Mouse (Mus musculus): ENCODE results near the gene Pan2. TPM values are rescaled to one million over a fixed set of nuclear protein-coding genes. Genes with fewer than 3 reads are reported as not detected.
"Not testable (repeated sequence)": the region's sequence is repeated elsewhere in the genome, so short reads cannot be mapped to it uniquely, and the experiment has no call there.

Gene Pan2
- total RNA-seq, 2 experiments from 2014 or later = 15.5 to 15.8 TPM

DNA sequence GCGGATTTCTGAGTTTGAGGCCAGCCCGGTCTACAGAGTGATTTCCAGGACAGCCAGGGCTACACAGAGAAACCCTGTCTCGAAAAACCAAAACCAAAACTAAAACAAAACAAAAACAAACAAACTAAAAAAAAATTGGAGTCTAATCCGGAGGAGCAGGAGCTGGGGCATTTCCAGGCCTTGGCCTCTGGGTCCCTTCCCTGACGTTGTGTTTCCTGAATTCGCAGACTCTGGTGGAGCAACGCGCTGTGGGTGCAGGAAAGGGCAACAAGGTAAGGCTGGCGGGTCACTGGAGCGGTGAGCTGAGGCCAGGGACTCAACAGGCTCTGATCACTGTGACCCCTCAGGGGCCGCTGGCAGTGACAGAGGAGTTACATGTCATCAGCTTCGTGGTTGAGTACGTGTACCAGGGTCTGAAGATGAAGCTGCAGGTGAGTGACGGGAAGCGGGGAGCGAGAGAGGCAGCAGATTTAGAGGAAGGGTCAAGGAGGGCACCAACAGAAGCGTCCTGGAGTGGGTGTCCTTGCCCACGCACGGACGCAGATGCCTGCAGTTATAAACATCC is 20.2 kb upstream of the Pan2 start:
- no peak for DNase-seq (ENCODE audit: low spot score in 2 of 2)

DNA sequence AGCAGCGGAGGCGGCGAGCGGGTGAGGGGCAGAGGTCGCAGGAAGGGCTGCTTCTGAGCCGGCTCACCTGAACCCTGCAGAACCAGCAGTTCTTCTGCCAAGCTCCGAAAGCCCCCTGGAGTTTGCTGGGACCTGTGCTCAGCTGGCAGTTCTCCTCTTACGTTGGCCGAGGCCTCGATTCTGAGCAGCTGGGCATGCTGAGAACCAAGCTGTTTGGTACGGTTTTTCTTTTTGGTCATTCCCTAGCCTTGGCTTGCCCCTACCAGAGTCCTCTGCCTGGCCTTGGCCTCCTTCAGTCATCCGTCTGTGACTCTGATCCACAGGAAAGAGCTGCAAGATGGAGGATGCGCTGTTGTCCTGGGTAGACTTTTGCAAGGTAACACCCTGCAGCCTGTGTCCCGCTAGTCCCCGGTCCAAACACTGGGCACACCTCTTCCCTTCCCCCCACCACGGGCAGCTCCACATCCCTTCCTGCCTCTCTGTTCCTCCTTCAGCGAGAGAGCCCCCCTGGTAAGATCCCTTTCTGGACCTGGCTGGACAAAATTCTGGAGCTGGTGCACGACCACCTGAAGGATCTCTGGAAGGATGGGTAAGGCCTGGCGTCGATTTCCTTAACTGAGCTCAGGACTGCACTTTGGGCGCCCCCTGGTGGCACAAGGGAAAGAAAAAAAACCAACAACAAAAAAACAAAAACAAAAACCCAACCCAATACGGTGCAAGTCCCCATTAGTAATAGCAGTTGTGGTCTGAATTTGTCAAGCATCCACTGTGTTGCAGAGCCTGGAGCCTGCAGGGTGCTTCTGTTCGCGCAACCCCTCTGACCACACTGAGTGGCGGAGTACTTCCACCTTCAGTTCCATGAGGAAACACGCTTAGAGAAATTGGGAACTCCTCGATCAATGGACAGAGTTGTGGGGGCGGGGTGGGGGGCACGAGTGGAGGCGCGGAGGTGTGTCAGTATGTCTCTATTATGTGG is 19.2 kb upstream of the Pan2 start:
- peak; percentile 77 to 80 for DNase-seq (ENCODE audit: low spot score in 2 of 2)

DNA sequence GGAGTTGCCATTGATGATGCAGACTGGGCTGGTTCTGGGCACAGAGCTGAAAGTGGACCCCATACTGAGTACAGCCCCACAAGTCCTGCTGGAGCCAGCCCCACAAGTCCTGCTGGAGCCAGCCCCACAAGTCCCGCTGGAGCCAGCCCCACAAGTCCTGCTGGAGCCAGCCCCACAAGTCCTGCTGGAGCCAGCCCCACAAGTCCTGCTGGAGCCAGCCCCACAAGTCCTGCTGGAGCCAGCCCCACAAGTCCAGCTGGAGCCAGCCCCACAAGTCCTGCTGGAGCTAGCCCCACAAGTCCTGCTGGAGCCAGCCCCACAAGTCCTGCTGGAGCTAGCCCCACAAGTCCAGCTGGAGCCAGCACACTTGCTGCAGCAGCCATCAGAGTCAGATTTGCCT is 12.5 kb upstream of the Pan2 start:
- peak; percentile 17 to 32 for DNase-seq (ENCODE audit: low spot score in 2 of 2)

DNA sequence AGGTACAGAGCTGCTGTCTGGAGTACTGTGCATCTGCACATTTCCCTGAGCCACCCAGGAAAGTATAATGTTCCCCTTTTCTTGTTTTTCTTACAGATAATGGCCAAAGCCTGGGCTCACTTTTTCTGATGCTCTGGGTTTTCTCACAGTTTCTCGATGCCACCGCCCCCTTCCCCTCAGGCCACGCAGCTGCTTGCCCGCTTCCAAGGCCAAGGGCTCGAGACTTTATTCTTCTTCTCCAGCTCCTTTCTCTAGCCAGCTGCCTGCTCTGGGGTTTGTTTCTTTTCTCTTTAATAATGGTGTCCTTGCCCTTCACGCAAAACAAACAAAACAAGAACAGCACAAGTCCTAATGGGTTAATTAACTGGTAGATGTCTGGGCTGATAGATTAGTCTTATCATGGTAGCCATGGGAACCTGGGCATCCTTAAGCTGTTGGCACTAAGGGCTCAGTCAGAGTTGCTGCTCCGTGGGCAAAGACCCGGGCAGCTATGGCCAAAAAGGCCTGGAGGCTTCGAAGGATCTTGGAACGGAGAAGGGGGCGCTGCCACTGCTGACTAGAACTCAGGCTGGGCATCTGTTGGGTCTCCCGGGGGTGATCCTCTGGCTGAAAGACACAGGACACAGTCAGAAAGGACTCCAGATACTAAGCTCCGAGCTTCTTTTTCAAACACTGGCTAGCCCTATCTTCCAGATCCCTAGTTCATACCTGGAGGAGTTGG is 6.6 kb upstream of the Pan2 start:
- peak; percentile 12 to 20 for DNase-seq (ENCODE audit: low spot score in 2 of 2)

DNA sequence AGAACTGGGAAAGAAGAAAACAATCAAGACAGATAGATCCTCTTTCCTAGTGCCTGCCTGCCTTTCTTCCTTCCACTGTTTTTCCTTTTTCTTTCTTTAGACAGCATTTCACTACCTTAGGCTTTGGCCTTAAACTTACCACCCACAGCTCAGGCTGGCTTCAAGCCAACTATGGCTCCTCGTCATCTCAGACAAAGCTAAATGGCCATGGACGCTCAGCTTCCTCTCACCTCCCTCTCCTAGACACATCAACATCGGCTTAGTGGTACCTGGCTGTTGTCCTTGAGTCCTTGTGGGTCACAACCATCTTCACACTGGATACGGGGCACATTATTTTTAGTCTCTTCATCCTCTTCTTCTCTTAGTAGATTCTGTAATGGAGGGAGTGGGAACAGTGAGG is 5.9 kb upstream of the Pan2 start:
- DNase-seq (ENCODE audit: low spot score in 2 of 2) = no peak

DNA sequence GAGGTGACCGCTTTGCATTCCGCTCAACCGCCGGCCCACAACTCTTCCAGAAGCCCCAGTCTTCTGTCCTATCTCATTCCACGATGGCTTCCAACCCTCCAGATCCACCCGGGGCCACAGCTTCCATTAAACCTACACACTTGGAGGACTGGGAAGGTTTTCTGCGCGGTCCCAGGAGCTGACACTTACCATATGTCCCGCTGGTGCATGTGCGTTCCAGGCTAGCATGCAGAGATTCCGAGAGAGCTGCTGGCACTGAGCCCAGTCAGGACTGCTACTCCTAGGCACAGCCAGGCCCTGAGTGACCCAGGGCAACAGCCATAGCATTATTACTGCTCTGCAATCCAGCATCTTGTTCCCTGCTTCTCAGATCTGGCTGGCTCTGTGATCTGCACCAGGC is 5.5 kb upstream of the Pan2 start:
- no peak for DNase-seq (ENCODE audit: low spot score in 2 of 2)

DNA sequence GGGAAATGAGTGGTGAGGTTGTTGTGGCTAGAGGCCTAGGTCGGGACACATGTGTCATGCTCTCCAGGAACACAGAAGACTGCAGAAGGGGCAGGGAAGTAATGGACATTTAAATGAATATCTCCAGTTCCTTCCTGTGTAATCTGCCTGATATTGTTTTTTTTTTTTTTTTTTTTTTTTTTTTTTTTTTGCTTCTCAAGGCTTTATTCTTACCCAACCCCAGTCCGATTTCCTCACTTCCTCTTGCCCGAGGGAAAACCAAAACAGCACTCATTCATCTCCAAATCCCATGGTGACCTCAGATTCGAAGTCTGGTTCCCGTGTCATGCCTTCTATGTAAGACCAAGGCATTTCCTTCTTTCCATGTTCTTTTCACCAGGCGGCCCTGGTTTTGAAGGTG is 4.9 kb upstream of the Pan2 start:
- DNase-seq (ENCODE audit: low spot score in 2 of 2) = no peak

DNA sequence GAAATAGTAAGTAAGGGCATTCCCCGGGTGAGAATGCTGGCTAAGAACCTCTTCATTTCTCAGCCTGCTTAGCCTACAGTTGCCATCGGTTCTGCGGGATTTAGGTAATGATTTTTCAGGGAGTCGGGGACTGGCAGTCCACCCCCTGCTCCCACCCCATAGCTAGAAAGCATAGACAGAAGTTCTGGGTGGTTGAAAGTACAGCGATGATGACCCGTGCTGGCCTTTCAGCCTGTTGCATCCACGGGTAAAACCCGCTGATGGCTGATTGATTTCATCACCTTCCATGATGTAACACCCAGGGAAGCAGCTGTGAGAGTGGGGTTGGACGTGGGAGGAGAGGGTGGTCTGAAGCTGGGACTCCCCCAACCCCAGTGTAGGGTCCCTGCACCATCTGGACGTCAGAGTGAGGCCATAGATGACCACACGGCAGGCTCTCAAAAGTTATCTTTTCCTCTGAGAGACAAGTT is 4.4 kb upstream of the Pan2 start, which contains the start of gene Il23a:
Il23a (minus strand) TSS at position 51 of the 470 bp plus-strand sequence.
- no peak for DNase-seq (ENCODE audit: low spot score in 2 of 2)

DNA sequence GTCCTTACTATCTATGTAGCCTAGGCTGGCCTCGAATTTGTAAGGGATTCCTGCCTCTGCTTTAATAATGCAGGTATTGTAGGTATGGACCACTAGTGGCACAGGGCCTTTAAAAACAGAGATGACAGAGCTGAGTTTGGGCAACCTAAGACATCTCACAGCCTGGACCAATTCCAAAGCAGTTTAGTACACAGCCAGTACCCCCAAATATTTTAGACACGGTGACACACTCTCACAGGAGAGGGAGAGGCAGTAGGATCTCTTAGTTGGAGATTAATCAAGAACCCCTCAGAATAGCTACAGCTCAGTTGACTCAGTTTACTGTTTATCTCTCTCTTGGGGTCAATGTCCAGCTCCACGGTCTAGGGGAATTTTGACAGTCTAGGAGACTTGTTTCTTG is 778 bp upstream of the Pan2 start:
- no peak for DNase-seq (ENCODE audit: low spot score in 2 of 2)

DNA sequence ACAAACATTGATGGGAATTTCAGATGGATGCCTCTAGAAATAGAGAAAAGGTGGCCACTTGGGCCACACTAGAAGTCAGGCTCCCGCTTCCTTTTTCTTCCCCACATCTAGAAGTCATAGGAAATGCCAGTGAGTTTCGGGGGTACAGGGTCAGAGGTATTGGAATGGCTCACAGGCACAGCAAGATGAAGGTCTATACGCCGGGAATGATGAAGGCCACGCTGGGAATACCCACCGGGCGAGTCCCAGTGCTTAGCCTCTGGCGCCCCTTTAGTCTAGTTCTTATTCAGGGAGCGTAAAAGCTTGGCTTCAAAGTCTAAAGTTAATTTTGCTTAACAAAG is 380 bp upstream of the Pan2 start:
- no peak for DNase-seq (ENCODE audit: low spot score in 2 of 2)

DNA sequence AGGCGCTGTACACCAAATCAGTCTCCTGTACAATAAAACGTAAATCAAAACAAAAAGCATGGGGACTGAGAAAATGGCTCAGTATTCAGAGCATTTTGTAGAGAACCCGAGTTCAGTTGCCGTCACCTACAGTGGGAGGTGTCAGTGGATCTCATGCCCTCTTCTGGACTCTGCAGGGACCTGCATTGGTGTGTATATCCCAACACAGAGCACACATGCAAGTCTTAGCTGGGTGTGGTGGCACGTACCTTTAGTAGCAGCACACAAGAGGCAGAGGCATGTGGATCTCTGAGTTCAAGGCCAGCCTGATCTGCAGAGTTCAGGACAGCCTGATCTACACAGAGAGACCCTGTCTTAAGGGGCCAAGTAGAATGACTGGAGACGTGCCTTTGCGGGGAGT is 6.5 kb downstream of the Pan2 start:
- DNase-seq (ENCODE audit: low spot score in 2 of 2) = no peak

DNA sequence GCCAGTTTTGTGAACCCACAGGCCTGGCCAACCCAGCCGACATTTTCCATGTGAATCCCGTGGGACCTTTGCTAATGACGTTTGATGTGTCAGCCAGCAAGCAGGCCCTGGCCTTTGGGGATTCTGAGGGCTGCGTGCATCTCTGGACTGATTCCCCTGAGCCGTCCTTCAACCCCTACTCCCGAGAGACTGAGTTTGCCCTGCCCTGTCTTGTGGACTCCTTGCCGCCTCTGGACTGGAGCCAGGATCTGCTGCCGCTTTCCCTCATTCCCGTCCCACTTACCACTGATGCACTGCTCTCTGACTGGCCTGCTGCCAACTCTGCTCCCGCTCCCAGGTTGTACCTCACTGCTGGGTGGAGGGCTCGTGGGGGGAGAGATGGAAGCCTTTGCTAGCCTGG is 7.0 kb downstream of the Pan2 start:
- peak; percentile 23 to 50 for DNase-seq (ENCODE audit: low spot score in 2 of 2)

DNA sequence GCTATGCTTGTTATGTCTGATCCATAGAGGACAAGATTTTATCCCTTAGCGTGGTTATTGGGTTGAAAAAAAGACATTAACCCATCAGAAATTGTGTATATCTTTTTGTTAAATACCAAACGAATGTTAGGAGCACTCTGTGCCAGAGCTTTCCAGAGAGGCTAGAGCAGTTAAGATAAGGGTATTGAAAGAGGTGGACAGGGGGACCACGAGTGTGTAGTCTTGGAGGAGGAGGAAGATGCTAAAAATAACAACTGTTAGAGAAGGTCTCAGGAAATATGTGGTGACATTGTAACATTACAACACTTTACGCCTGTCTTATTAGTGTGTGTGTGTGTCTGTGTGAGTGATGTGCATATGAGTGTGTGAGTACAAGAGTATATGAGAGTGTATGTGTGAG is 7.8 kb downstream of the Pan2 start:
- DNase-seq (ENCODE audit: low spot score in 2 of 2) = no peak

DNA sequence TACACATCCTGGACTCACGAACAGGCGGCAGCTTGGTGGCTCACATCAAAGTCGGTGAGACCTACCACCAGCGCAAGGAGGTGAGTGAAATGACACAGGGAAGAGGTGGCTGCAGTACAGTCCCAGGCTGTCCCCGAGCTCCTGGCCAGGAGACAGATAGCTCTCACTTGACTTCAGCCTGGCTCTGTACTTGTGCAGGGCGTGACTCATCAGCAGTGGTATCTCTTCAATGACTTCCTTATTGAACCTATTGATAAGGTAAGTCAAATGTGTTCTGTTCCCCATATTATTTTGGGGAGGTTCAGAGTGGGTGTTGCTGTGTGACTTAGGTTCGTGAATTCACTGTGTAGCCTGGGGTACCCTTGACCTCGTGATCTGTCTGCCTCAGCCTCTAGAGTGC is 12.4 kb downstream of the Pan2 start:
- DNase-seq (ENCODE audit: low spot score in 2 of 2) = no peak

DNA sequence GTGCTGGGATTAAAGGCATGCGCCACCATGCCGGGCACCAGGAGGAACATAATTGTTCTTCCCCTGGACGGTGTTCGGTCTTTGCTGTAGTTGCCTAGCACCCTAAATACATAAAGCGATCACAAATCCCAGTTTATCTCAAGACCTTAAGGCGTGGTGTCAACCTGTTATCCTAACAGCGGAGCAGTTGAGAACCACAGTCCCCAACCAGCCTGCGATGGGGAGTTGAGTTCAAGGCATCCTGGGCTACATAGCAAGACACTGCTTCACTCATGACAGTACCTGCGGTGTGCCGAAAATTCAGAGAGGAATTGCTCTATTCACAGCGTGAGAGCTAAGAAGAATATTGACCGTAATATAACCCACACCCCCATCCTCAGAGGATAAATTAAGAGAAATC is 18.5 kb downstream of the Pan2 start:
- DNase-seq (ENCODE audit: low spot score in 2 of 2) = no peak

DNA sequence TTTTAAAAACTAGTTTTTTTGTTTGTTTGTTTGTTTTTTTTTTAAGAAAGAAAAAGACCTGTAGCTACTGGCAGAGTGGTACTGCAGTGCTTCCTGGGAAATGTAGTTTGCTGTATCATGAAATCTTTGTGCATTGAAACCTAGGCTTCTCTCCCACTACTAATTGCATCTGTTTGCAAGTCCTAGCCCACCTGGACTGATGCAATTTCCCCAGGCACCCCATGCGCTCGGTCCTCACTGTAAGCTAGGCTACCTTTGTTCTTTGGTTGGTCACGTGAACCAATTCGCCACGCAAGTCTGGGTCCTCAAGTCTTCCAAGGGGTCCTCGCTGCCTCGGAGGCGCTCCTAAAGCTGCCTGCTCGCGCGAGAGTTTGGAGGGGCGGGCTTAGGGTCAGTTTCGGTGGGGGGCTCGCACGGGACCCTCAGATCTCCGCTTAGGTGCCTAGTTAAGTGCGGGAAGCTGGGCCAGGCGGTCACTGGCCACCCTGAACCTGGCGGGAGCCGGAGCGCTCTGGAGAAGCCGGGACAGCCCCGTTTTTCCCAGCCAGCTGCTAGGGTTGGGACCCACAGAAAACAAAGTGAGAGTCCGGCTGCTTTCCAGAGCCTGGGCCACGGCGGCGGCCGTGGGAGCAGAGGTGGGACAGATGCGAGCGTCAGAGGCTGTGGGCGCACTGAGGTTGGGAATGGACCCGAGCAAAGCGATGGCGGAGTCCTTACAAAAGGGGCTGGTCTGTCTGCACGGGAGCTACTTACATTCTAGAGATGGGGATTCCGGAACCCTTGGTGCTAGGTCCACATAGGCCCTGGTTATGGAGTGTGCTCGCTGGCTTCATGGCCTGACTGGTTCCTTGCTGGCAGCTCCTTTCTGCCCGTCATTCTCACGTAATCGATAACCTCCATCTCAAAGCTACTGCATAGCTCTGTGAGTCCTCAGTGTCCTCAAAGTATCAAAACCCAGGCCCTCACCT is 19.3 kb downstream of the Pan2 start, which contains the start of gene Cnpy2:
Cnpy2 (plus strand) TSS at position 319 of the 968 bp plus-strand sequence.
- peak; percentile 85 to 88 for DNase-seq (ENCODE audit: low spot score in 2 of 2)

DNA sequence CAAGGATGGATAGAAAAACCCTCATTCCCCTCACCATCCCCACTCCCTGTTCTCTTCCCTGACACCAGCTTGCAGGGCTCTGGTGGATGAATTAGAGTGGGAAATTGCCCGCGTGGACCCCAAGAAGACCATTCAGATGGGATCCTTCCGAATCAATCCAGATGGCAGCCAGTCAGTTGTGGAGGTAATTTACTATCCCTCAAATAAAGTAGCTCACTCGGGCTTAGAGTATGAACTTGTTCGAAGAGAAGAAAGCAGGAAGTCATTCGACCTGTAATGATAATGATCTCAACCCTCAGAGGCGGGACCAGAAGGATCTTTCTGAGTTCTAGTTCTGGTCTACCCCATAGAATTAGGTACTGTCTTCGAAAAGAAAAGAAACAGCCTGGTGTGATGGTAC is 20.4 kb downstream of the Pan2 start:
- DNase-seq (ENCODE audit: low spot score in 2 of 2) = no peak

DNA sequence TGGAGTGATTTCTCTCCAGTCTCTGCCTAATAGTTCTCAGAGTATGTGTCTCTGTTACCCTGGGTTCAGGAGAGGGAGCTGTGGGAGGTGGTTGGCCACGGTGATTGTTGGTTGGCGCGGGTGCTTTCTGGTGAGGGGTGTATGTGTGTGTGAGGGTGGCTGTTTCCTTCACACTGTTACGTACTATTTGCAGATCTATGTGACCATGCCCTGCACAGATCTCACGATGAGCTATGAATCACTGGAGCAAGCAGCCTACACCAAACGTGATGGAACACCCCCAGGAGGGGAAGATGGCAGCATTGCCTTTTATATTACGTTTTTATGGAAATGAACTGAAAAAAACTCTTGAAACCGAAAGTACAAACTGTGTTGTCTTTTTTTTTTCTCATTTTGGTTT is 23.7 kb downstream of the Pan2 start:
- no peak for DNase-seq (ENCODE audit: low spot score in 2 of 2)

DNA sequence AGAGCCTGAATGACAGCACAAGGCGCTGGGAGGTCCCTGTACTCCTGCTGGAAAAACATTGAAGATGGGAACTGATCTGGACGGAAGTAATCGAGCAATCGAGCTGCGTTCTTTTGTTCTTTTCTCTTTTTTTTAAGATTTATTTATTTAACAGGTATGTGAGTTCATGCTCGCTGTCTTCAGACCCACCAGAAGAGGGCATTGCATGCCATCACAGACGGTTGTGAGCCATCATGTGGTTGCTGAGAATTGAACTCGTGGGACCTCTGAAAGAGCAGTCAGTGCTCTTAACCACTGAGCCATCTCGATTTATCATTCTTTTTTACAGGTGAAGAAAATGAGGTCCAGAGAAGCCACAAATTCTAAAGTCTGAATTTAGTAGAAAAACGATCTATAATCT is 24.5 kb downstream of the Pan2 start:
- DNase-seq (ENCODE audit: low spot score in 2 of 2) = no peak

DNA sequence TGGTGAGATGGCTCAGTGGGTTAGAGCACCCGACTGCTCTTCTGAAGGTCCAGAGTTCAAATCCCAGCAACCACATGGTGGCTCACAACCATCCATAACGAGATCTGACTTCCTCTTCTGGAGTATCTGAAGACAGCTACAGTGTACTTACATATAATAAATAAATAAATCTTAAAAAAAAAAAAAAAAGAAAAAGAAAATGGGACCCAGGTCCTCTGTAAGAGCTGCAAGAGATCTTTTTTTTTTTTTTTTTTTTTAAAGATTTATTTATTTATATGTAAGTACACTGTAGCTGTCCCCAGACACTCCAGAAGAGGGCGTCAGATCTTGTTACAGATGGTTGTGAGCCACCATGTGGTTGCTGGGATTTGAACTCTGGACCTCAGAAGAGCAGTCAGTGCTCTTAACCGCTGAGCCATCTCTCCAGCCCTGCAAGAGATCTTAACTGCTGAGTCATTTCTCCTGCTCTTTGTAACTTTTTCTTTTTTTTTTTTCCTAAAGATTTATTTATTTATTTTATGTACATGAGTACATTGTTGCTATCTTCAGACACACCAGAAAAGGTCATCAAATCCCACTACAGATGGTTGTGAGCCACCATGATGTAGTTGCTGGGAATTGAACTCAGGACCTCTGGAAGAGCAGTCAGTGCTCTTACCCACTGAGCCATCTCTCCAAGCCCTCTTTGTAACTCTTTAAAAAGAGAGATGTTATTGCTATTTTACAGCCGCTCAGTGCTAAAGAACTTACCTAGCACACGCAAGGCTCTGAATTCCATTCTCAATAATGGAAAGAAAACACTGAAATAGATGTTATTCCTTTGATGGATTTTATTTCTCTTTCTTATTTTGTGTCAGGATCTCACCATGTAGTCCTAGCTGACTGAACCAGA is 29.5 kb downstream of the Pan2 start:
- DNase-seq (ENCODE audit: low spot score in 2 of 2) = not testable (repeated sequence)
